8 mouse cellular contexts compared by ENCODE assay signal in genomic region chr2:8380246-8380645, GRCm38 (mm10).
DNase-seq lines count a peak whose midpoint lies in the region; ATAC-seq lines count a peak whose summit lies in the region.

No protein-coding gene starts in this region.

- DNase-seq in gastrocnemius, postnatal 10 days = peak; percentile 13
- DNase-seq in gastrocnemius, adult 8-10 months (ENCODE audit: low spot score in 2 of 2) = no peak
- DNase-seq in ES-CJ7 (ENCODE audit: low read depth, low spot score) = peak; percentile 15
- DNase-seq in embryo, embryonic 10.5 days (ENCODE audit: low spot score) = peak; percentile 66
- peak; percentile 70 to 94 for DNase-seq in left cerebral cortex, postnatal 25 days (ENCODE audit: low spot score in 2 of 2)
- peak; percentile 86 to 89 for DNase-seq in right cerebral cortex, postnatal 10 days (ENCODE audit: low spot score in 2 of 2)
- no peak for DNase-seq in thymus, postnatal 14 days

- WGBS in hindbrain, embryonic 12.5 days = 41% methylated on average over 1 of the region's 1 CpGs

- intact Hi-C loops in left cerebral cortex, postnatal 25 days (cut with DNase I) = loop anchor here (2.0 to 10.0 kb wide), 5 partner anchors 155 to 1125 kb away; no protein-coding TSS in a partner anchor

- no peaks in the 10 kb centered on the region for H3K9me3 ChIP-seq in hindbrain, embryonic 12.5 days (replicated peaks)

- no peak overlapping the region for H3K27ac ChIP-seq in hindbrain, embryonic 12.5 days

- H3K27me3 ChIP-seq in hindbrain, embryonic 12.5 days = no peaks in the 10 kb centered on the region

- H3K4me2 ChIP-seq in hindbrain, embryonic 12.5 days (replicated peaks) = no peak overlapping the region

- no peaks in the 10 kb centered on the region for H3K4me1 ChIP-seq in hindbrain, embryonic 12.5 days

- peak; percentile 54; the same call in 1 of the 2 replicates for ATAC-seq in hindbrain, embryonic 12.5 days (ENCODE audit: low FRiP score)

- no peak overlapping the region for H3K4me3 ChIP-seq in hindbrain, embryonic 12.5 days

- no peak overlapping the region for H3K9ac ChIP-seq in hindbrain, embryonic 12.5 days

- no peaks in the 10 kb centered on the region for H3K36me3 ChIP-seq in hindbrain, embryonic 12.5 days

Comparison
In these comparisons a context has a peak if more than half of its experiments do, and no peak if none do; other contexts are left out.
1. DNase-seq: peak in gastrocnemius, postnatal 10 days (single experiment), ES-CJ7 (single experiment), embryo, embryonic 10.5 days (single experiment), left cerebral cortex, postnatal 25 days (2 of 2) and right cerebral cortex, postnatal 10 days (2 of 2); none in gastrocnemius, adult 8-10 months (0 of 2) and thymus, postnatal 14 days (single experiment).